8 mouse cellular contexts compared by ENCODE assay signal in the genomic region with DNA sequence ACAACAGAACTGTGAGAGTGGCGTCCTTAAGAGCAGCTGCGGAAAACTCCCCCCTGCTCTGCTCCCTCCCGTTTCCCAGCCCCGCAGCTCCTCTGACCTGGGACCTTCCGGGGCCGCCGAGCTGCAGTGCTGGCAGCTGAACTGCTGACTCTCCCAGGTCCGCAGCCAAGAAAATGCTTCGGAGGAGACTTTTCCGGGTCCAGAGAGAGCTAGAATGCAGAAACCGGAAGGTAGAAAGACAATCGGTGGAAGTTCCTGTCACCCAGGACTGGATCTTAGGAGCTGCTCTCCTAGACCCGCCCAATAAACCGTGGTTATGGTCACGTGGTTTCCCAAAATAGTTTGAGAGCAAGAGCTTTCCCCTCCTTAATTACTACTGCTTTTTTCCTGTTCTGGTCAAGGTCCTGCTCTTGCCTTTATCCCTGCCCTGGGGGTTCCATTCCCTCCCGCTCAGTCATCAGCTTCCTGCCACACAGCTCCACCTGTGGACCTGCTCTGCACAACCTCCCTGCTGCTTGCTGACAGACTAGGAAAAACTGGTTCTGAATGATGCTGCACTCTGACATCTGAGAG. TPM values are rescaled to one million over a fixed set of nuclear protein-coding genes. Genes with fewer than 3 reads are reported as not detected.
DNase-seq lines count a peak whose midpoint lies in the region; ATAC-seq and TF ChIP-seq lines count a peak whose summit lies in the region.
"Not testable (repeated sequence)": the region's sequence is repeated elsewhere in the genome, so short reads cannot be mapped to it uniquely, and the experiment has no call there.

A gene (minus strand): TSS at position 469 of the 573 bp plus-strand sequence.

- peak; percentile 58 for TF ChIP-seq CTCF in intestine, postnatal 0 days (IDR thresholded peaks at IDR 0.05; ENCODE audit: low read depth)

- peak within 1 kb of the TSS; percentile 49 for H3K4me2 ChIP-seq in embryonic facial prominence, embryonic 11.5 days (ENCODE audit: low read depth, low read length)
- H3K4me2 ChIP-seq in intestine, postnatal 0 days (replicated peaks; ENCODE audit: low read depth): peak within 1 kb of the TSS; percentile 70

- H3K27me3 ChIP-seq in embryonic facial prominence, embryonic 11.5 days (ENCODE audit: control insufficient read depth, insufficient read depth, low read length); intestine, postnatal 0 days (replicated peaks; ENCODE audit: control insufficient read depth, insufficient read depth, low read length): not testable (repeated sequence)

- H3K4me3 ChIP-seq in embryonic facial prominence, embryonic 11.5 days (ENCODE audit: low read depth, low read length): peak within 1 kb of the TSS; percentile 47
- H3K4me3 ChIP-seq in intestine, postnatal 0 days (ENCODE audit: low read depth, low read length): peak within 1 kb of the TSS; percentile 54

- H3K4me1 ChIP-seq in embryonic facial prominence, embryonic 11.5 days (ENCODE audit: control insufficient read depth, insufficient read depth, low read length); intestine, postnatal 0 days (replicated peaks; ENCODE audit: control insufficient read depth, insufficient read depth, low read length): not testable (repeated sequence)

- ATAC-seq in embryonic facial prominence, embryonic 11.5 days (replicated peaks; ENCODE audit: insufficient number of reproducible peaks, low FRiP score, low TSS enrichment, low read depth): peak; percentile 94
- ATAC-seq in intestine, postnatal 0 days: peak; percentile 92

- not testable (repeated sequence) for H3K36me3 ChIP-seq in embryonic facial prominence, embryonic 11.5 days (replicated peaks; ENCODE audit: control insufficient read depth, insufficient read depth, low read depth, low read length); intestine, postnatal 0 days (ENCODE audit: control insufficient read depth, insufficient read depth)

- not testable (repeated sequence) for H3K9me3 ChIP-seq in embryonic facial prominence, embryonic 11.5 days (replicated peaks; ENCODE audit: control insufficient read depth, low read length); intestine, postnatal 0 days (ENCODE audit: control insufficient read depth)

- intact Hi-C loops in left cerebral cortex, postnatal 4 days (cut with DNase I): not testable (repeated sequence)

- H3K9ac ChIP-seq in embryonic facial prominence, embryonic 11.5 days (replicated peaks; ENCODE audit: low read length): peak within 1 kb of the TSS; percentile 67
- peak within 1 kb of the TSS; percentile 53 for H3K9ac ChIP-seq in intestine, postnatal 0 days (ENCODE audit: low read depth, low read length)

- DNase-seq in 3134 (ENCODE audit: extremely low read depth, insufficient read length, low spot score): peak; percentile 72
- DNase-seq in adrenal gland, postnatal 14 days: peak; percentile 67
- DNase-seq in embryonic facial prominence, embryonic 11.5 days (ENCODE audit: low spot score): peak; percentile 58
- DNase-seq in heart, adult 18-20 months: peak; percentile 67 to 70
- peak; percentile 19 for DNase-seq in left cerebral cortex, postnatal 4 days
- peak; percentile 23 for DNase-seq in mesoderm, embryonic 11.5 days (ENCODE audit: low read depth, low spot score)
- DNase-seq in right cerebral cortex, postnatal 14 days: peak; percentile 6

- not testable (repeated sequence) for H3K27ac ChIP-seq in embryonic facial prominence, embryonic 11.5 days (replicated peaks; ENCODE audit: low read depth, low read length)
- H3K27ac ChIP-seq in intestine, postnatal 0 days (ENCODE audit: low read depth, low read length): peak within 1 kb of the TSS; percentile 84

- under 1% methylated on average over 16 of the region's 16 CpGs for WGBS in embryonic facial prominence, embryonic 11.5 days
- WGBS in intestine, postnatal 0 days: under 1% methylated on average over 16 of the region's 16 CpGs

RNA-seq across cellular contexts. Expression of the gene that starts here (rescaled TPM):
- total RNA-seq in adrenal gland, postnatal 14 days (2021): 1.5 and 1.6 TPM in 2 replicates
- 3.2 and 4.1 TPM in 2 replicates for polyA plus RNA-seq in embryonic facial prominence, embryonic 11.5 days (2014; fragmentation: Nextera tagmentation; extraction: Ambion mirVana)
- under 1 TPM; 0.69 to 0.82 TPM for total RNA-seq in heart, adult 18-20 months (2021)
- 2.3 and 2.6 TPM in 2 replicates for polyA plus RNA-seq in intestine, postnatal 0 days (2015; fragmentation: Nextera tagmentation; extraction: Ambion mirVana)
- 1 to 10 TPM; 1.2 TPM for total RNA-seq in left cerebral cortex, postnatal 4 days (2021)

Comparison
In these comparisons a context has a peak if more than half of its experiments do, and no peak if none do; other contexts are left out.
1. Peak in DNase-seq in heart, adult 18-20 months; RNA of the gene not detected or under 1 TPM.
2. DNase-seq: peak in every context shown above with its lines; median percentile 72 in 3134; 68 in heart, adult 18-20 months; 67 in adrenal gland, postnatal 14 days; 58 in embryonic facial prominence, embryonic 11.5 days; 23 in mesoderm, embryonic 11.5 days; 19 in left cerebral cortex, postnatal 4 days; 6 in right cerebral cortex, postnatal 14 days.